Mouse (Mus musculus) lung, embryonic 14.5 days (tissue): ENCODE measurements around the gene Inppl1. TPM values are rescaled to one million over a fixed set of nuclear protein-coding genes. Genes with fewer than 3 reads are reported as not detected.

Experiments
- ATAC-seq: fragments of 200-750 bp; cut with Nextera tagmentation; 2 replicates; pipeline ENCODE4 v1.8.0; 2017; ENCODE audit warnings: mild to moderate bottlenecking, moderate TSS enrichment, moderate library complexity; ENCODE audit not compliant: insufficient read depth
- DNase-seq: peaks from one replicate; pipeline ENCODE4 v3.0.0-alpha.2; 2015
- H3K27ac ChIP-seq: fragments of 300-500 bp; sonication (generic); 2 replicates; pipeline ENCODE4 v1.5.1; 2014; ENCODE audit warnings: low read depth, mild to moderate bottlenecking, moderate library complexity
- H3K27me3 ChIP-seq: fragments of 300-500 bp; sonication (generic); 2 replicates; pipeline ENCODE4 v1.6.1; 2014; ENCODE audit warnings: low read length, control low read depth; ENCODE audit not compliant: insufficient read depth
- H3K36me3 ChIP-seq: fragments of 300-500 bp; sonication (generic); 2 replicates; pipeline ENCODE4 v1.6.1; 2014; ENCODE audit warnings: control low read depth; ENCODE audit not compliant: insufficient read depth
- H3K4me1 ChIP-seq: fragments of 300-500 bp; sonication (generic); 2 replicates; pipeline ENCODE4 v1.6.1; 2014; ENCODE audit warnings: antibody characterized with exemption, control low read depth; ENCODE audit not compliant: insufficient read depth
- H3K4me2 ChIP-seq: fragments of 300-500 bp; sonication (generic); 2 replicates; pipeline ENCODE4 v1.6.1; 2014; ENCODE audit warnings: mild to moderate bottlenecking
- H3K4me3 ChIP-seq: fragments of 300-500 bp; sonication (generic); 2 replicates; pipeline ENCODE4 v1.5.1; 2014; ENCODE audit warnings: low read depth, low read length
- H3K9ac ChIP-seq: fragments of 300-500 bp; sonication (generic); 2 replicates; pipeline ENCODE4 v1.6.1; 2014
- H3K9me3 ChIP-seq: fragments of 300-500 bp; sonication (generic); 2 replicates; pipeline ENCODE4 v1.6.1; 2016; ENCODE audit warnings: low read depth, low read length, control low read depth
- CTCF ChIP-seq: IDR thresholded peaks from 2 replicates; pipeline ENCODE4 v1.5.1; 2016; ENCODE audit warnings: antibody characterized with exemption, low read depth
- WGBS: fragments of 180-500 bp; shearing (Covaris S2); extraction: QIAGEN DNeasy Blood & Tissue Kit; methylation state at CpG from one replicate; pipeline ENCODE4 v1.1.7; 2014; 5-methylcytosine and 5-hydroxymethylcytosine counted together
- polyA plus RNA-seq: library from polyadenylated mRNA; unstranded; fragments of >200 nt; fragmentation: Nextera tagmentation; extraction: Ambion mirVana; gene quantifications from 2 replicates; pipeline ENCODE4 v1.2.1, GENCODE M21; 2014

Gene Inppl1
- polyA plus RNA-seq, 1 experiment from 2014 or later: 37.4 TPM

- H3K4me1 ChIP-seq: no peaks in the 10 kb centered on the region
- H3K9ac ChIP-seq: no peak within 1 kb of the TSS
- no peak within 1 kb of the TSS for H3K4me2 ChIP-seq
- H3K27me3 ChIP-seq: no peaks in the 10 kb centered on the region
- no peak for TF ChIP-seq CTCF
- 64% methylated on average over 2 of the region's 2 CpGs for WGBS
- H3K9me3 ChIP-seq: no peaks in the 10 kb centered on the region
- no peaks in the 10 kb centered on the region for H3K36me3 ChIP-seq
- H3K27ac ChIP-seq: peak within 1 kb of the TSS; percentile 33; the same call in 1 of the 2 replicates
- ATAC-seq (no peak), DNase-seq (no peak)
- H3K4me3 ChIP-seq: no peak within 1 kb of the TSS
Observed at GRCm38 (mm10) chr7:101870629-101871028, 32.6 kb upstream of the Inppl1 start, which contains the start of gene Folr1. Gene Folr1 (minus strand): TSS chr7:101870788.

GRCm38 (mm10) chr7:101869163-101869500 is 31.1 kb upstream of the Inppl1 start:
- H3K9me3 ChIP-seq: no peaks in the 10 kb centered on the region
- DNase-seq (no peak), ATAC-seq (no peak)
- no peaks in the 10 kb centered on the region for H3K27me3 ChIP-seq
- no peak overlapping the region for H3K9ac ChIP-seq
- no peak for TF ChIP-seq CTCF
- no peak overlapping the region for H3K27ac ChIP-seq
- no peak overlapping the region for H3K4me2 ChIP-seq
- no peaks in the 10 kb centered on the region for H3K36me3 ChIP-seq
- 71% methylated on average over 7 of the region's 7 CpGs for WGBS
- no peak overlapping the region for H3K4me3 ChIP-seq
- no peaks in the 10 kb centered on the region for H3K4me1 ChIP-seq

GRCm38 (mm10) chr7:101868241-101869162 is 30.5 kb upstream of the Inppl1 start:
- H3K4me2 ChIP-seq: no peak overlapping the region
- H3K9me3 ChIP-seq: no peaks in the 10 kb centered on the region
- no peaks in the 10 kb centered on the region for H3K36me3 ChIP-seq
- no peak overlapping the region for H3K27ac ChIP-seq
- TF ChIP-seq CTCF: no peak
- WGBS: 59% methylated on average over 13 of the region's 13 CpGs
- no peak overlapping the region for H3K9ac ChIP-seq
- no peak overlapping the region for H3K4me3 ChIP-seq
- DNase-seq (peak; percentile 37), ATAC-seq (no peak)
- no peaks in the 10 kb centered on the region for H3K4me1 ChIP-seq
- H3K27me3 ChIP-seq: no peaks in the 10 kb centered on the region

- no peaks in the 10 kb centered on the region for H3K27me3 ChIP-seq
- no peaks in the 10 kb centered on the region for H3K9me3 ChIP-seq
- H3K4me3 ChIP-seq: no peak overlapping the region
- DNase-seq (no peak), ATAC-seq (no peak)
- H3K36me3 ChIP-seq: no peaks in the 10 kb centered on the region
- H3K4me2 ChIP-seq: no peak overlapping the region
- no peak for TF ChIP-seq CTCF
- no peaks in the 10 kb centered on the region for H3K4me1 ChIP-seq
- no peak overlapping the region for H3K9ac ChIP-seq
- H3K27ac ChIP-seq: no peak overlapping the region
- WGBS: 98% methylated on average over 4 of the region's 4 CpGs
Observed at GRCm38 (mm10) chr7:101867482-101867881, 29.5 kb upstream of the Inppl1 start.

- no peaks in the 10 kb centered on the region for H3K27me3 ChIP-seq
- no peak for ATAC-seq
- WGBS: 74% methylated on average over 11 of the region's 11 CpGs
Observed at GRCm38 (mm10) chr7:101866491-101867265, 28.6 kb upstream of the Inppl1 start.

GRCm38 (mm10) chr7:101863415-101863814 is 25.4 kb upstream of the Inppl1 start, which contains the start of gene Anapc15:
Gene Anapc15 (plus strand): TSS chr7:101863715.
- 59% methylated on average over 3 of the region's 3 CpGs for WGBS
- Histone ChIP-seq H3K9me3 (no peaks in the 10 kb centered on the region), H3K4me2 (no peak within 1 kb of the TSS), H3K4me1 (no peaks in the 10 kb centered on the region), H3K9ac (no peak within 1 kb of the TSS), H3K36me3 (no peaks in the 10 kb centered on the region), H3K27ac (no peak within 1 kb of the TSS), H3K4me3 (no peak within 1 kb of the TSS), H3K27me3 (no peaks in the 10 kb centered on the region)
- DNase-seq (no peak), ATAC-seq (no peak)
- no peak for TF ChIP-seq CTCF

More at GRCm38 (mm10) chr7:101866491-101867265, 28.6 kb upstream of the Inppl1 start:
- Histone ChIP-seq H3K27ac (no peak overlapping the region), H3K4me1 (no peaks in the 10 kb centered on the region), H3K4me3 (no peak overlapping the region), H3K4me2 (no peak overlapping the region), H3K36me3 (no peaks in the 10 kb centered on the region), H3K9ac (no peak overlapping the region), H3K9me3 (no peaks in the 10 kb centered on the region)
- TF ChIP-seq CTCF: no peak
- no peak for DNase-seq

- H3K36me3 ChIP-seq: no peaks in the 10 kb centered on the region
- H3K4me2 ChIP-seq: no peak overlapping the region
- no peak for ATAC-seq
- no peaks in the 10 kb centered on the region for H3K4me1 ChIP-seq
- no peak overlapping the region for H3K9ac ChIP-seq
- TF ChIP-seq CTCF: 0 out of 2 replicates have a peak, but pooled peaks have one; percentile 11
- no peak overlapping the region for H3K4me3 ChIP-seq
- no peaks in the 10 kb centered on the region for H3K9me3 ChIP-seq
- 45% methylated on average over 3 of the region's 3 CpGs for WGBS
- no peak overlapping the region for H3K27ac ChIP-seq
- H3K27me3 ChIP-seq: no peaks in the 10 kb centered on the region
- no peak for DNase-seq
Observed at GRCm38 (mm10) chr7:101862291-101862690, 24.3 kb upstream of the Inppl1 start.
